Mouse (Mus musculus): ENCODE results near the gene Steap3. TPM values are rescaled to one million over a fixed set of nuclear protein-coding genes. Genes with fewer than 3 reads are reported as not detected.
"Not testable (repeated sequence)": the region's sequence is repeated elsewhere in the genome, so short reads cannot be mapped to it uniquely, and the experiment has no call there.

Gene Steap3
- 10 to 100 TPM; 14.5 to 19.1 (median 17.8) TPM for total RNA-seq (2022)

GRCm38 (mm10) chr1:120272605-120273004 lies at the start of gene Steap3:
Steap3 (minus strand) TSS chr1:120272705.
- no peak for DNase-seq (ENCODE audit: low spot score in 2 of 2)

- DNase-seq (ENCODE audit: low spot score in 2 of 2), result no peak
Measured at GRCm38 (mm10) chr1:120321270-120322021, 48.9 kb upstream of the Steap3 start.

GRCm38 (mm10) chr1:120305801-120306200 lies 33.3 kb upstream of the Steap3 start:
- no peak for DNase-seq (ENCODE audit: low spot score in 2 of 2)

- DNase-seq (ENCODE audit: low spot score in 2 of 2), result no peak
Measured at GRCm38 (mm10) chr1:120296936-120297335, 24.4 kb upstream of the Steap3 start.

- DNase-seq (ENCODE audit: low spot score in 2 of 2), result no peak
Measured at GRCm38 (mm10) chr1:120293803-120294202, 21.3 kb upstream of the Steap3 start.

- no peak for DNase-seq (ENCODE audit: low spot score in 2 of 2)
Measured at GRCm38 (mm10) chr1:120291709-120292108, 19.2 kb upstream of the Steap3 start.

GRCm38 (mm10) chr1:120289843-120290242 lies 17.3 kb upstream of the Steap3 start:
- no peak for DNase-seq (ENCODE audit: low spot score in 2 of 2)

- no peak for DNase-seq (ENCODE audit: low spot score in 2 of 2)
Measured at GRCm38 (mm10) chr1:120287679-120288078, 15.2 kb upstream of the Steap3 start.

- not testable (repeated sequence) for DNase-seq (ENCODE audit: low spot score in 2 of 2)
Measured at GRCm38 (mm10) chr1:120276058-120276457, 3.6 kb upstream of the Steap3 start.

- DNase-seq (ENCODE audit: low spot score in 2 of 2), result no peak
Measured at GRCm38 (mm10) chr1:120275224-120275623, 2.7 kb upstream of the Steap3 start.

GRCm38 (mm10) chr1:120270882-120271281 lies 1.6 kb downstream of the Steap3 start:
- no peak for DNase-seq (ENCODE audit: low spot score in 2 of 2)

GRCm38 (mm10) chr1:120270115-120270514 lies 2.4 kb downstream of the Steap3 start:
- no peak for DNase-seq (ENCODE audit: low spot score in 2 of 2)

GRCm38 (mm10) chr1:120267631-120268030 lies 4.9 kb downstream of the Steap3 start:
- DNase-seq (ENCODE audit: low spot score in 2 of 2), result no peak

GRCm38 (mm10) chr1:120266460-120266859 lies 6.0 kb downstream of the Steap3 start:
- no peak for DNase-seq (ENCODE audit: low spot score in 2 of 2)

GRCm38 (mm10) chr1:120264861-120265686 lies 7.4 kb downstream of the Steap3 start:
- peak; percentile 86 to 92 for DNase-seq (ENCODE audit: low spot score in 2 of 2)

GRCm38 (mm10) chr1:120263226-120263625 lies 9.3 kb downstream of the Steap3 start:
- no peak for DNase-seq (ENCODE audit: low spot score in 2 of 2)

- DNase-seq (ENCODE audit: low spot score in 2 of 2), result no peak
Measured at GRCm38 (mm10) chr1:120261166-120261565, 11.3 kb downstream of the Steap3 start.

- no peak for DNase-seq (ENCODE audit: low spot score in 2 of 2)
Measured at GRCm38 (mm10) chr1:120259249-120259648, 13.3 kb downstream of the Steap3 start.

- no peak for DNase-seq (ENCODE audit: low spot score in 2 of 2)
Measured at GRCm38 (mm10) chr1:120258744-120259143, 13.8 kb downstream of the Steap3 start.

GRCm38 (mm10) chr1:120258245-120258644 lies 14.3 kb downstream of the Steap3 start:
- DNase-seq (ENCODE audit: low spot score in 2 of 2), result no peak

- peak; percentile 50 to 53 for DNase-seq (ENCODE audit: low spot score in 2 of 2)
Measured at GRCm38 (mm10) chr1:120253751-120254150, 18.8 kb downstream of the Steap3 start.

GRCm38 (mm10) chr1:120252519-120253160 lies 19.9 kb downstream of the Steap3 start:
- no peak for DNase-seq (ENCODE audit: low spot score in 2 of 2)
